Mouse (Mus musculus): Measurements from ENCODE around the gene Pias1. TPM values are rescaled to one million over a fixed set of nuclear protein-coding genes. Genes with fewer than 3 reads are reported as not detected.

Gene Pias1
- polyA plus RNA-seq, 1 experiment, result 13.2 TPM

DNA sequence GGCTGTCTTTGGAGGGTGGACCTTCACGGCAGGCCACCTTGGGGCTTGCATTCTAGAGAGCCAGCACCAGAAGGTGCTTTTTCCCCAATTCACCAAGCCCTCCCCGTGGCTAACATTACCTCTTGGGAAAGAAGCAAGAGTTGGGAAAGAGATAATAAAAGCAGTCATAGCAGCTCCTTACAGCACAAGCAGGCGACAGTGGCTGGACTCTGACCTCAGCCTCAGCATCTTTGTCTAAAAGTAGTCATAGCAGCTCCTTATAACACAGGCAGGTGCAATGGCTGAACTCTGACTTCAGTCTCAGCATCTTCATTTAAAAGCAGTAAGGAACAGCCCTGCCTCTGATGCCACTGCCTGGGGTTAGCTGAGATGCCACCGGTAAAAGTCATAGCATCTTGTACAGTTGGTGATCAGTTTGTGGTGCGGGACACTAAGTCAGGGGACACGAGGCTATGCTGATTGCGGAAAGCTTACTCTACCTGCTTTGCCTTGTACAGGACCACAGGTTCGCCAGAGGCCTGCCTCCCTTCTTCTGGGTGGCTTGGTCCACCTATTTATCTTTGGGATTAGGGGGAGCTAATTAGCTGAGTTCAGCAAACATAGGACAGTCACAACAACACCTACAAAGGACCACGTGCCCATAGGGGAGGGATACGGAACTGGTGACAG is 144.2 kb downstream of the Pias1 start:
- Histone ChIP-seq H3K4me3 (replicated peaks; ENCODE audit: control insufficient read depth, low read depth, low read length) (no peak overlapping the region), H3K27ac (ENCODE audit: control insufficient read depth, insufficient read depth, low read depth, low read length, poor library complexity) (no peak overlapping the region), H3K4me1 (ENCODE audit: control insufficient read depth, insufficient read depth, low read length) (no peaks in the 10 kb centered on the region; the same call in 1 of the 2 replicates)
- WGBS, result 80% methylated on average over 10 of the region's 10 CpGs
- TF ChIP-seq CTCF (IDR thresholded peaks at IDR 0.05; ENCODE audit: control insufficient read depth, insufficient read depth, low read length) (no peak), POLR2A (IDR thresholded peaks at IDR 0.05; ENCODE audit: borderline replicate concordance, control insufficient read depth, low read depth, low read length) (no peak)

DNA sequence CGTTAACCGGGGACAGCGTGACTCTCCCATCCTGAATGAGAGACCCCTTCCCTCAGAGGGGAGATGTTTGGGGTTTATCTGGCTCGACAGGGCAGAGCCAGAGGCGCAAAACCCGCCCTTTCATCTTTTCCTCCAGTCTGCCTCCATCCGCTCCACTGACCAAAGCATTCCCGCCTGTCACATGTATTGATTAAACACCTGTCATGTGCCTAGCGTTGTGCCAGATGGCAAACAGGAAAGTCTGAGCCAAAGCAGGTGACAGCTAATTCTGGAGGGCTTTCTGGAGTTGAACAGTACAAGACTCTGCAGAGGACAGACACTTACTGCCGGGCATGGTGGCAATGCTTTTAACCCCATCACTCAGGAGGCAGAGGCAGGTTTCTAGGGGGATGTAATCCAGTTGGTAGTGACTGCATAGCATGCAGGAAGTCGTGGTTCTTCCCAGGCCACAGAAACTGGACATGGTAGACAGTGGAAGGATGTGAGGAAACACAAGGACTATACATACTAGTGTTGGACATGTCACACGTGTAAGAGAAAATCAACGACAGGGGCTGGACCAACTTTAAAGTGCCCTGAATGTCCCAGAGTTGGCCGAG is 148.5 kb downstream of the Pias1 start:
- no peak for TF ChIP-seq CTCF (IDR thresholded peaks at IDR 0.05; ENCODE audit: control insufficient read depth, insufficient read depth, low read length)
- TF ChIP-seq POLR2A (IDR thresholded peaks at IDR 0.05; ENCODE audit: borderline replicate concordance, control insufficient read depth, low read depth, low read length), result no peak
- no peaks in the 10 kb centered on the region; the same call in 1 of the 2 replicates for H3K4me1 ChIP-seq (ENCODE audit: control insufficient read depth, insufficient read depth, low read length)
- 5% methylated on average over 14 of the region's 14 CpGs for WGBS

DNA sequence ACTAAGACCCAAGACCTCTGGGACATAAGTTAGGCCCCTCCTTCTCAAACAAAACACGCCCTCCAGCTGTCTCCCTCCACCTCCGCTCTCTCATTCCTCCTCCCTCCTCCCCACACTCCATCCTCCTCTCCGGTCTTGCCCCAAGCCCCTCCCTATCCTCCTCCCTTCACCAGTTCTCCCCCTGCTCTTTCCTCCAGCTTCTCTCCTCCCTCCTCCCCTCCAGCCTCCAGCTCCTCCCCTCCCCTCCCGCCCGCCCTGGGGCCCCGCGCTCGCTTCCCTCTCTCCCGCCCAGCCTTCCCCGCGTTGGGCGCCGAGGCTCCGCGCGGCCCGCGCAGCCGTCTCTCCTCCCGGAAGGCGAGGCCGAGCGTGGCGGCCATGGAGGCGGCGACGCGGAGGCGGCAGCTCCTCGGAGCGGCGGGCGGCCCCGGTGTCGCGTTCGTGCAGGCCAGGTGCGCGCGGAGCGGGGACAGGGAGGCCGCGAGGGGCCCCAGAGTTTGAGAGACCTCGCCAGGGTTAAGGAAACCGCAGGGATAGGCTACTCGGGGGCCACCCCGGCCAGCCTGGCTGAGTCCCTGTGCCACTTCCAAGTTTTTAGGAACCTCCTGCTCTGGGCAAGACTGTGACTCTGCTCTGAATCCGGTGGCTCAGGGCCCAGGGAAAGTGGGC is 149.1 kb downstream of the Pias1 start, which contains the start of gene Cln6:
TSS of gene Cln6 (plus strand) at position 280 of the 666 bp plus-strand sequence.
- H3K4me3 ChIP-seq (replicated peaks; ENCODE audit: control insufficient read depth, low read depth, low read length), result peak within 1 kb of the TSS; percentile 69
- TF ChIP-seq POLR2A (IDR thresholded peaks at IDR 0.05; ENCODE audit: borderline replicate concordance, control insufficient read depth, low read depth, low read length) (peak; percentile 52; the same call in 1 of the 2 replicates), CTCF (IDR thresholded peaks at IDR 0.05; ENCODE audit: control insufficient read depth, insufficient read depth, low read length) (no peak)
- 1% methylated on average over 48 of the region's 48 CpGs for WGBS
- peak within 1 kb of the TSS; percentile 46; the same call in 1 of the 2 replicates for H3K27ac ChIP-seq (ENCODE audit: control insufficient read depth, insufficient read depth, low read depth, low read length, poor library complexity)
- H3K4me1 ChIP-seq (ENCODE audit: control insufficient read depth, insufficient read depth, low read length), result no peaks in the 10 kb centered on the region; the same call in 1 of the 2 replicates

More for the DNA sequence above, 148.5 kb downstream of the Pias1 start:
- H3K4me3 ChIP-seq (replicated peaks; ENCODE audit: control insufficient read depth, low read depth, low read length), result peak overlapping the region; percentile 69
- H3K27ac ChIP-seq (ENCODE audit: control insufficient read depth, insufficient read depth, low read depth, low read length, poor library complexity), result peak overlapping the region; percentile 46; the same call in 1 of the 2 replicates

DNA sequence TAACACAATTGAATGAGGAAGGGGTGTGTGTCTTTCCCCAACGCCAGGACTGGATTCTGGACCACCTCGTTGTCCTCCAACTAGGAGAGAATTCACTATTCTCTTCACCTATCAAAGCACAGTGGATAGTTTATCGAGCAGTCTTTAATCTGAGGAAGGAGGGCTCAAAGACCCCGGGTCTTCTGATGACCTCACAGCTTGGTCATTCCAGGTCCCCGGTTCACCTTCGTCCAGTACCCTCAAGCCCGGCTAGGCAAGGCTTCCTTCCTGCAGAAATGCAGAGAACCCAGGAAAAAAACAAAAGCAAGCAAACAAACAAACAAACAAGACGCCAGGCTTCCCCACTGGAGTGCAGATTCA is 149.6 kb downstream of the Pias1 start:
- H3K4me1 ChIP-seq (ENCODE audit: control insufficient read depth, insufficient read depth, low read length), result no peaks in the 10 kb centered on the region; the same call in 1 of the 2 replicates
- WGBS, result 1% methylated on average over 8 of the region's 8 CpGs
- TF ChIP-seq CTCF (IDR thresholded peaks at IDR 0.05; ENCODE audit: control insufficient read depth, insufficient read depth, low read length) (no peak), POLR2A (IDR thresholded peaks at IDR 0.05; ENCODE audit: borderline replicate concordance, control insufficient read depth, low read depth, low read length) (no peak)
- peak overlapping the region; percentile 69 for H3K4me3 ChIP-seq (replicated peaks; ENCODE audit: control insufficient read depth, low read depth, low read length)
- H3K27ac ChIP-seq (ENCODE audit: control insufficient read depth, insufficient read depth, low read depth, low read length, poor library complexity), result no peak overlapping the region

DNA sequence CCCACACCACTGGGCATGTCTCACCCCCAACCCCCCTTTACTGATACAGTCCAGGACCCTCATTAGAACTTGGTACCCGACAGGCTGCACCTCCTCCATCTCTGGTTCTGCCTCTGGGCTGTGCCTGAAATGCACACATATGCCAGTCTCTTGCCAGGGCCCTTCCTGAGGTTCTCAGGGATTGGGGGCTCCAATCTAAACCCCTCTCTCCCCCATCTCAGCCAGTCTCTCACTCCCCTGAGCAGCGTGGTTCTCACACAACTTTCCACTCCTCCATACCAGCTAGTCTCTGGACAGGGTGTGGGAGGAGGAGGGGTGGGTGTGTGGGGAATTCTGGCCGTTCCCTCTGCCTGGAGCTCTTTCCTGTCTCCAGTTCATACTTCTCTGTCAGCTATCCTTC is 150.1 kb downstream of the Pias1 start:
- TF ChIP-seq POLR2A (IDR thresholded peaks at IDR 0.05; ENCODE audit: borderline replicate concordance, control insufficient read depth, low read depth, low read length) (no peak), CTCF (IDR thresholded peaks at IDR 0.05; ENCODE audit: control insufficient read depth, insufficient read depth, low read length) (no peak)
- no peaks in the 10 kb centered on the region; the same call in 1 of the 2 replicates for H3K4me1 ChIP-seq (ENCODE audit: control insufficient read depth, insufficient read depth, low read length)
- H3K4me3 ChIP-seq (replicated peaks; ENCODE audit: control insufficient read depth, low read depth, low read length), result no peak overlapping the region
- WGBS, result 54% methylated on average over 3 of the region's 3 CpGs
- no peak overlapping the region for H3K27ac ChIP-seq (ENCODE audit: control insufficient read depth, insufficient read depth, low read depth, low read length, poor library complexity)

DNA sequence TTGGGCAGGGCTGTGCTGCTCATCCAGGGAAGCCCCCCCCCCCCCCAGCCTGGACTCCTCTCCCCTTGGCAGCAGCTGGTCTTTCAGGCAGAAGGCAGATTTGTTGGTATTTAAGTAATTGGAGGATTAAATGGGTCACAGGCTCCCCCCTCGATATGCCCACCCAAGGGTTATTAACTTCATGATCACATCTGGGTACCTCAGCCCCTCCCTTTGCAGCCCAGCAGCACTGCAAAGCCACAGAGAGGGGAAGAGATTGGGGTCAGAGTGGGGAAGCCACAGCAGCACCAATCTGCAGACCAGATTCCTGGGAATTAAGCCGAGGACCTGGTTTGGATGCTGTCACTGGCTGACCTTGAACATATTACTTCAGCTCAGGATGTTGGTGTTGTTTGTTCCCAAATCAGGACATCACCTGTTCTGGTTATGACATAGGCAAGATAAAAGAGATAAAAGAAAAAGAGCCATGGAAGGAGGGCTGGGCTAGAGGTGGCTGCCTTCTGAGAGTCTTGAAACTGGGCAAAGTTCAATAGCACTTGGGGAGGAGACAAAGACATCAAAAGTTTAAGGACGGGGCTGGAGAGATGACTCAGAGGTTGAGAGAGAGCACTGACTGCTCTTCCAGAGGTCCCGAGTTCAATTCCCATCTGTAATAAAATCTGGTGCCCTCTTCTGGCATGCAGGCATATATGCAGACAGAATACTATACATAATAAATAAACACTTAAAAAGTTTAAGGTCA is 151.8 kb downstream of the Pias1 start:
- whole genome bisulfite sequencing, result 70% methylated on average over 4 of the region's 4 CpGs

DNA sequence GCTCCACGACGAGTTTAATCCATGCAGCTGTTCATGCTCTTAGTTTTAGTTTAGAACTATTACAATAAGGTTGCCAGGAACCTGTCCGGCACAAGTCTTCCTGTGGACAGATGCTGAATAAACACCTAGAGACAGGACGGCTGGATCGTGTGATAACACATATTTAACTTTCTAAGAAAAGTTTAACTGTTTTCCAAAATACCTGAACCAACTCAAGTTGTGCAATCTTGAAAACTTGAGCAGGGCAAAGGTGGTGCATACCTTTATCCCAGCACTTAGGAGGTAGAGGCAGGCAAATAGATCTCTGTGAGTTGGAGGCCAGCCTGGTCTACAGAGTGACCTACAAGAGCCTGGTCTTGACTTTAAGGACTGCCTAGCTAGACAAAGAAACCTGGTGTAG is 152.8 kb downstream of the Pias1 start:
- H3K4me1 ChIP-seq (ENCODE audit: control insufficient read depth, insufficient read depth, low read length), result no peaks in the 10 kb centered on the region; the same call in 1 of the 2 replicates
- H3K27ac ChIP-seq (ENCODE audit: control insufficient read depth, insufficient read depth, low read depth, low read length, poor library complexity), result no peak overlapping the region
- H3K4me3 ChIP-seq (replicated peaks; ENCODE audit: control insufficient read depth, low read depth, low read length), result no peak overlapping the region
- 83% methylated on average over 5 of the region's 5 CpGs for WGBS
- TF ChIP-seq CTCF (IDR thresholded peaks at IDR 0.05; ENCODE audit: control insufficient read depth, insufficient read depth, low read length), result no peak
- TF ChIP-seq POLR2A (IDR thresholded peaks at IDR 0.05; ENCODE audit: borderline replicate concordance, control insufficient read depth, low read depth, low read length), result no peak

More for the DNA sequence above, 151.8 kb downstream of the Pias1 start:
- Histone ChIP-seq H3K4me1 (ENCODE audit: control insufficient read depth, insufficient read depth, low read length) (no peaks in the 10 kb centered on the region; the same call in 1 of the 2 replicates), H3K4me3 (replicated peaks; ENCODE audit: control insufficient read depth, low read depth, low read length) (no peak overlapping the region), H3K27ac (ENCODE audit: control insufficient read depth, insufficient read depth, low read depth, low read length, poor library complexity) (no peak overlapping the region)
- no peak for TF ChIP-seq POLR2A (IDR thresholded peaks at IDR 0.05; ENCODE audit: borderline replicate concordance, control insufficient read depth, low read depth, low read length)
- TF ChIP-seq CTCF (IDR thresholded peaks at IDR 0.05; ENCODE audit: control insufficient read depth, insufficient read depth, low read length), result no peak
